Mouse (Mus musculus) CD8-positive naive resting alpha-beta T cell, adult 2 months (primary cell): ENCODE measurements around the gene 6030452D12Rik.

Source experiments
- DNase-seq, 2 experiments: peaks; one replicate each; pipeline ENCODE4 v3.0.0; 2022; ENCODE audit warnings: low read depth in 2 of 2, low spot score in 2 of 2

The 6030452D12Rik gene

GRCm38 (mm10) chr8:106516581-106516980, 16.3 kb downstream of the 6030452D12Rik start:
- no peak for DNase-seq

GRCm38 (mm10) chr8:106518763-106519162, 18.4 kb downstream of the 6030452D12Rik start:
- DNase-seq = no peak

- no peak for DNase-seq
Measured at GRCm38 (mm10) chr8:106520578-106520977, 20.3 kb downstream of the 6030452D12Rik start.

DNA sequence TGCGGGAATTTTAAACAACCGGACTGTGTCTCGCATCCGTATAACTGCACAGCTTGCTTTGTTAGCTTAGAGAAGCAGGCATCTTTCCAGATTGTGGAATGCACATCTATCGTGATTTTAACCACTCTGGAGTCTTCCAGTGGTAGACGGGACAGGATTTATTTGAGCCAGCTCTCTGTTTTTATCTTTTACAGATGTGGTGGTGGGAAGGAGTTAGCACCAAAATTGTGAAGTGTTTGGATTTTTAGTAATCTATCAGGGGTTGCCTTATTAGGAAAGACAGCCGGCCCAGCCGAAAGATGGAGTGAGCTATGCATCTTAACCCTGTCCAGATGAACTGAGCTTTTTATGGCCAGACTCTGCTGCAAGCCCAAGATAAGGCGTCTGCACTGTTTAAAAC, 21.5 kb downstream of the 6030452D12Rik start:
- DNase-seq = no peak

GRCm38 (mm10) chr8:106526725-106527124, 26.4 kb downstream of the 6030452D12Rik start:
- no peak for DNase-seq

DNA sequence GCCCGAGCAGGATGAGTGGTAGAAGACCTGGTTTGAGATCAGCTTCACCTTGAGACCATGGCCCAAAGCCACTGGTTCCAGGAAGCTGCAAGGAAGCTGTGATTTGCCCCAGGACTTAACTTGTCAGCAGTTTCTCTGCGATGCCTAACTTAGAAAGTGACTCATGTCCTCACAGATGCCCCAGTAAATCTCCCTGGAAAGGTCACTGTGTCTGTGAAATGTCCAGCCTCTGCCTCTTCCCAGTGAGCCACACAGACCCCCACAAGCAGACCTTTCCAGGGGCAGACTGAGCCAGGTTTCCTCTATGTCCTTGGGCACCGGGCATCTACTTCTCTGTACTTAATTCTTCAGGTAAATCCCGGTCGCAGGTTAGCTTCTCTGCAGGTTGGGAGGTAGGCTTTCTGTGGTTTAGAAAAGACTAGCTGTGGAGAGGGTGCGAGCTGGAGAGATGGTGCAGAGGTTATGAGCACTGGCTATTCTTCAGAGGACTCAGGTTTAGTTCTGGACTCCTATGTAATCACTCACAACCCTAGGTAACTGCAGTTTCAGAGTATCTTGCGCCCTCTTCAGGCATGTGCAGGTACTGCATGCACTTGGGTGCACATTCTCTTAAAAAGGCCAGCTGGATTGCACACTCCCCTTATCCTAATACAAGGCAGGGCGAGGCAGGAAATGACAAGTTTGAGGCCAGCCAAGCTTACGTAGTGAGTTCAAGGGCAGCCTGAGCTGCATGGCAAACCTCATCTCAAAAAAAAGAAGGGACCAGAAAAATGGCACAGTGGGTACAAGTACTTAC, 27.1 kb downstream of the 6030452D12Rik start:
- DNase-seq = peak in 1 of 2 experiments; percentile 14

DNA sequence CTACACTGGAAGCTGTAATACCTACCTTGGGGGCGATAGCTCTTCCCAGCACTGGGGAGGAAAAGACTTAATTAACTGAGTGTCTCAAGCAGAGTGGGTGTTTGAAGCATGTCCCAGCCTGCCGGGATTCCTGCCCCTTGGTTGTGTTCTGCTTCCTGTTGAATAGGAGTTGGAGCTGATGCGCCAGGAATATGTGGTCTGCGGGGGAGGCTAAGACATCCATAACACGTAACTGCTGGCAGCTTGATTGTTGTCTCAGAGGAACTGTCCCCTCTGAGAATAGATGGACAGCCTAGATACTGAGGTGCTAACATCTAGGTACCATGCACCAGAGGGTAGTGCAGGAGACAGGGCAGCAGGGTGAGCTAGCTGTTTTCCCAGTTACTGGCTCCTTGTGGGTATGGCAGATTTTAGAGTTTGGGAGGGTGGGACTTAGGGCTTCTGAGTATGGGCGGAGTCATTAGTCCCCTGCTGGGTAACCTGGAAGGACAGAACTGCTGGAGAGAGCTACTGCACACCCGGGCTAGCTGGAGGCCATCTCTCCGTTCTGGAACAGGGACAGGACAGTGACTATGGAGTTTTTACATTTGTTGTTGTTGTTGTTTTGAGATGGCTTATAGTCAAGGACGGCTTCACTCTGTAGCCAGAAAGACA, 28.4 kb downstream of the 6030452D12Rik start:
- DNase-seq = no peak

DNA sequence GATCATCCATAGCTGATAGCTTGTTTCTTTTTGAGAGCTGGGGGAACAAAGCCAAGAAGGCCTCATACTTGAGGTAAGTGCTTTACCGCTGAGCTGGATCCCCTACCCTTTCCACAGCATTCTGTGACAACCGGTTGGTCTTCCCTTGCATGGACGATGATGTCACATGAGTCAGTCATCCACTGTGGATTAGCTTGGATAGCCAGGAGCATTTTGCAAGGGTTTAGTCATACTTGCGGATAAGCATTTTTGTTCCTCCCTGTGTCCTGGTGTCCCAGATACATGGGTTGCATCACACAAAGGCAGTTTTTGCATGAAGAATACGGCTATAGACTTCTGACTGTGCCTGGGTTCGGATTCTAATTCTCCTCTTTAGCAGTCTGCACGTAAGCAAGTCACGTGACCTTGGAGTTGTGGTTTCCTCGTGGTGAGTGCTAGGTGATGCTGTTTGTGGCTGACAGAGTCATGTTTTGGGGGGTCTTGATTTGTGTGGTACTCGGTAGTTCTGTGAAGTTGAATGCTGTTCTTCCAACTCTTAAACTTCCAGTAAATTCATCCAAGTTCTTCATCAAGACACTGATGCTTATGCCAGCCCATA, 29.7 kb downstream of the 6030452D12Rik start:
- DNase-seq = no peak

GRCm38 (mm10) chr8:106530566-106530965, 30.2 kb downstream of the 6030452D12Rik start:
- DNase-seq = no peak

- no peak for DNase-seq
Measured at GRCm38 (mm10) chr8:106533709-106534108, 33.4 kb downstream of the 6030452D12Rik start.

DNA sequence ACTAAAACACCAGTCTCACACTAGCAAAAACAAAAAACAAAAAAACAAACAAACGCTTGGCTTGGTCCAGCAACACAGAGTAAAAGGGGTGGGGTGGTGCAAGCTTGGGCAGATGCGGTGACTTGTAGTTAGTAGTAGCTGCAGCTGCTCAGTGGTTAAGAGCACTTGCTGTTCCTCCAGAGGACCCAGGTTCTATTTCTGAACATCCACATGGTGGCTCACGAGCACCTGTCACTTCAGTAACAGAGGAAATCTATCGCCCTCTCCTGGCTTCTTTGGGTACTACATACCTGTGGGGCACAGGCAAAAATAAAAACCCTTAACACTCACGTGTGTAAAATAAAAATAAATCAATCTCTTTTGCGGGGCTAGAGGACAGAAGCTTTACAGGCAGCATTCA, 34.1 kb downstream of the 6030452D12Rik start:
- DNase-seq = peak; percentile 55 to 68

- DNase-seq = no peak
Measured at GRCm38 (mm10) chr8:106535448-106535847, 35.1 kb downstream of the 6030452D12Rik start.

GRCm38 (mm10) chr8:106539193-106539592, 38.9 kb downstream of the 6030452D12Rik start:
- DNase-seq = no peak

GRCm38 (mm10) chr8:106541002-106541401, 40.7 kb downstream of the 6030452D12Rik start:
- DNase-seq = no peak

- no peak for DNase-seq
Measured at GRCm38 (mm10) chr8:106543043-106543442, 42.7 kb downstream of the 6030452D12Rik start.

DNA sequence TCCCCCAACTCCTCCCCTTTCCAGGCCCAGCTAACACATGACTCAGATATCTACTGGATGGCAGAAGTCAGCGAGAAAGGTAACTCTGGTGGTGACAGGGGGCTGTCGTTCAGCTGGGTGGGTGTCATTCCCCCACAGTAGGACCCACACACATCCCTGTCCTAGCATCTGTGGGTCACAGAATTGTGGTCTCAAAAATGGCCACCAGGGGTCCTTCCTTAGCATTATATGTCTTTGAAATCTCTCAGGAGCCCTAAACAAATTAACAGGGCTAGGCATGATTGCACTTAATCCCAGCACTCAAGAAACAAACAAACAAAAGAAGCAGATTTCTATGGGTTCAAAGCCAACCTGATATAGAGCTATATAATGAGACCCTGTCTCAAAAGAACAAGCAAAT, 44.8 kb downstream of the 6030452D12Rik start:
- peak; percentile 29 to 50 for DNase-seq

DNA sequence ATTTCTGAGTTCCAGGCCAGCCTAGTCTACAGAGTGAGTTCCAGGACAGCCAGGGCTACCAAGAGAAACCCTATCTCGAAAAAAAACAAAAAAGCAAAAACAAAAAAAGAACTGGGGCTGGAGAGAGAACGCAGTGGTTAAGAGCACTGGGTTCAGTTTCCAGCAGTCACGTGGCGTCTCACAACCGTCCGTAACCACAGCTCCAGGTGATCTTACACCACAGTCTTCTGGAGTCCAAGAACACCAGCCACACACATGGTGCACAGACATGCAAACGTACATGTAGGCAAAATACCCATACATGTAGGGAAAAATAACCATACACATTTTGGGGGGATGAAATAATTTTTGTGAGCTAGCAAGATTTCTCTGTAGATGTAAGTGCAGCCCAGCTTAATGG, 46.4 kb downstream of the 6030452D12Rik start:
- no peak for DNase-seq

DNA sequence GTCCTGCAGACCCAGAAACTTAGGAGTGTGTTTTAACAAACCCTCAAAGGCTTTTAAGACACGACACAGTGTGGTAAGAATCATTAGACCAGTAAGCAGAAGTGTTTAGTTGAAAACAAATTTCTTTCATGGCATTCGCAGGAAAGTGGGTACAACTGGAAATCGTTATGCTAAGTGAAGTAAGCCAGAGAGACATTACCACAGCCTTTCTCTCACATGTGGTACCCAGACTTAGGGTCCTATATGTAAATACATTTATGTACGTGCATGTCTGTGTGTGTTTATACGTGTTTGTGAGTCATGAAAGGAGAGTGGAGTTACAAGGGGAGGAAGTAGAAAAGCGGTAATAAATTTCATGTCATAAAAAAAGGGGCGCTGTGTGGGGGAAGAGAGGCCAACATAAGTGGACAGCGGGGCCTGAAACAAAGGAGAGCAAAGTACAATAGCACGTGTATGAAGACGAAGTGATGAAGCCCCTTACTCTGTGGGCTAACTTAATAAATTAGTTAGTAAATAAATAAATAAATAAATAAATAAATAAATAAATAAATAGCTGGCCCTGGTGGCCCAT, 48.1 kb downstream of the 6030452D12Rik start:
- DNase-seq = no peak

GRCm38 (mm10) chr8:106550906-106551305, 50.6 kb downstream of the 6030452D12Rik start:
- DNase-seq = no peak

DNA sequence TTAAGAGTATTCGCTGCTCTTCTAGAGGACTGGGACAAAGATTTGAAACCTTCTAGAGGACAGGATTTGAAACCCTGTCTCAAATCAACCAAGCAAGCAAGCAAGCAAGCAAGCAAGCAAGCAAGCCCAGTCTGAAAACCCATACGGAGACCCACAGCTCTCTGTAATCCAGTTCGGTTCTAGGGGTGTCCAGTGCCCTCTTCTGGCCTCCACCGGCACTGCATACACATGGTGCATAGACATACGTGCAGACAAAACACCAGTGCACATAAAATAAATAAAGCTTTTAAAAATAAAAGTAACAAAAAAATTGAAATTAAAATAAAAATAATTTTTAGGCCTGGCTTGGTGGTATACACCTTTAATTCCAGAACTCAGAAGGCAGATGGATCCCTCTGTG, 53.7 kb downstream of the 6030452D12Rik start:
- DNase-seq = no peak

- DNase-seq = no peak
Measured at GRCm38 (mm10) chr8:106556068-106556645, 55.8 kb downstream of the 6030452D12Rik start.
